Mouse (Mus musculus) thymus, adult 2 months (tissue): ENCODE measurements around the gene Usp30. TPM values are rescaled to one million over a fixed set of nuclear protein-coding genes. Genes with fewer than 3 reads are reported as not detected.

Source experiments
- DNase-seq: peaks from one replicate; pipeline ENCODE4 v3.0.0; 2021
- H3K27ac ChIP-seq: fragments of 200-500 bp; 2 replicates; pipeline ENCODE4 v1.5.1; 2012; ENCODE audit warnings: low read length, control low read depth; ENCODE audit not compliant: control insufficient read depth, insufficient read depth
- H3K27me3 ChIP-seq: fragments of 200-500 bp; 2 replicates; pipeline ENCODE4 v1.6.1; 2012; ENCODE audit warnings: mild to moderate bottlenecking, low read length, moderate library complexity, mixed read lengths; ENCODE audit not compliant: control insufficient read depth, insufficient read depth
- H3K36me3 ChIP-seq: fragments of 200-500 bp; 2 replicates; pipeline ENCODE4 v1.6.1; 2012; ENCODE audit warnings: mild to moderate bottlenecking, low read length, moderate library complexity; ENCODE audit not compliant: control insufficient read depth, insufficient read depth
- H3K4me1 ChIP-seq: fragments of 200-500 bp; replicated peaks from 2 replicates; pipeline ENCODE4 v1.6.1; 2012; ENCODE audit warnings: low read length; ENCODE audit not compliant: control insufficient read depth, insufficient read depth
- H3K4me3 ChIP-seq: fragments of 200-500 bp; 2 replicates; pipeline ENCODE4 v1.5.1; 2012; ENCODE audit warnings: mild to moderate bottlenecking, low read length, control low read depth, moderate library complexity; ENCODE audit not compliant: control insufficient read depth, insufficient read depth
- CTCF ChIP-seq: fragments of 200-500 bp; IDR thresholded peaks from 2 replicates; pipeline ENCODE4 v1.5.1; 2012; ENCODE audit warnings: mild to moderate bottlenecking, control low read depth, low read length, moderate library complexity, borderline replicate concordance; ENCODE audit not compliant: control insufficient read depth, poor library complexity, insufficient read depth; ENCODE audit errors: extremely low read depth
- POLR2A ChIP-seq: fragments of 200-500 bp; IDR thresholded peaks from 2 replicates; pipeline ENCODE4 v1.6.1; 2012; ENCODE audit warnings: mild to moderate bottlenecking, low read length, control low read depth, moderate library complexity; ENCODE audit not compliant: control insufficient read depth, poor library complexity, insufficient read depth; ENCODE audit errors: extremely low read depth
- WGBS: fragments of 180-500 bp; shearing (Covaris S2); methylation state at CpG from one replicate; pipeline ENCODE4 v1.1.7; 2018; 5-methylcytosine and 5-hydroxymethylcytosine counted together
- polyA plus RNA-seq: library from polyadenylated mRNA; depleted of rRNA; stranded (reverse); fragments of >200 nt; gene quantifications from 2 replicates; pipeline ENCODE4 v1.2.3, GENCODE M21; 2012; rRNA removed

Gene Usp30
- polyA plus RNA-seq, result 25.2 and 26.8 TPM in 2 replicates

GRCm38 (mm10) chr5:114065161-114065560, at the start of gene Usp30:
Gene Usp30, plus strand, starts transcription at chr5:114065461.
- DNase-seq, result no peak
- no peaks in the 10 kb centered on the region for H3K36me3 ChIP-seq
- H3K4me3 ChIP-seq, result no peak within 1 kb of the TSS
- H3K4me1 ChIP-seq, result 0 out of 2 replicates have a peak, but pooled peaks cover 2% of the 10 kb centered on the region
- no peaks in the 10 kb centered on the region for H3K27me3 ChIP-seq
- 94% methylated on average over 6 of the region's 6 CpGs for WGBS
- no peak within 1 kb of the TSS for H3K27ac ChIP-seq
- TF ChIP-seq CTCF, result no peak
- TF ChIP-seq POLR2A, result no peak

GRCm38 (mm10) chr5:114024390-114024789, 40.9 kb upstream of the Usp30 start:
- Histone ChIP-seq H3K4me1 (no peaks in the 10 kb centered on the region), H3K36me3 (no peaks in the 10 kb centered on the region), H3K4me3 (no peak overlapping the region), H3K27me3 (no peaks in the 10 kb centered on the region), H3K27ac (no peak overlapping the region)
- DNase-seq, result no peak
- TF ChIP-seq POLR2A (no peak), CTCF (no peak)
- 47% methylated on average over 6 of the region's 6 CpGs for WGBS

GRCm38 (mm10) chr5:114024885-114025284, 40.4 kb upstream of the Usp30 start:
- no peak overlapping the region for H3K27ac ChIP-seq
- no peak overlapping the region for H3K4me3 ChIP-seq
- 15% methylated on average over 10 of the region's 10 CpGs for WGBS
- H3K36me3 ChIP-seq, result no peaks in the 10 kb centered on the region
- no peak for DNase-seq
- H3K27me3 ChIP-seq, result no peaks in the 10 kb centered on the region
- TF ChIP-seq POLR2A, result no peak
- no peak for TF ChIP-seq CTCF
- no peaks in the 10 kb centered on the region for H3K4me1 ChIP-seq

GRCm38 (mm10) chr5:114027217-114027944, 37.9 kb upstream of the Usp30 start:
- WGBS, result 90% methylated on average over 12 of the region's 12 CpGs
- no peak overlapping the region for H3K4me3 ChIP-seq
- H3K27me3 ChIP-seq, result no peaks in the 10 kb centered on the region
- H3K4me1 ChIP-seq, result no peaks in the 10 kb centered on the region
- H3K27ac ChIP-seq, result no peak overlapping the region
- DNase-seq, result no peak
- TF ChIP-seq CTCF, result no peak
- TF ChIP-seq POLR2A, result no peak
- no peaks in the 10 kb centered on the region for H3K36me3 ChIP-seq

GRCm38 (mm10) chr5:114028111-114028510, 37.1 kb upstream of the Usp30 start:
- no peak overlapping the region for H3K27ac ChIP-seq
- no peak for DNase-seq
- H3K4me3 ChIP-seq, result no peak overlapping the region
- H3K4me1 ChIP-seq, result no peaks in the 10 kb centered on the region
- H3K27me3 ChIP-seq, result no peaks in the 10 kb centered on the region
- WGBS, result 88% methylated on average over 12 of the region's 12 CpGs
- TF ChIP-seq CTCF (no peak), POLR2A (no peak)
- no peaks in the 10 kb centered on the region for H3K36me3 ChIP-seq

GRCm38 (mm10) chr5:114030652-114031051, 34.6 kb upstream of the Usp30 start:
- no peak overlapping the region for H3K4me3 ChIP-seq
- TF ChIP-seq POLR2A, result no peak
- no peak for TF ChIP-seq CTCF
- no peak for DNase-seq
- H3K36me3 ChIP-seq, result no peaks in the 10 kb centered on the region
- H3K27me3 ChIP-seq, result no peaks in the 10 kb centered on the region
- no peaks in the 10 kb centered on the region for H3K4me1 ChIP-seq
- no peak overlapping the region for H3K27ac ChIP-seq
- WGBS, result 93% methylated on average over 12 of the region's 12 CpGs

GRCm38 (mm10) chr5:114032161-114032763, 33.0 kb upstream of the Usp30 start:
- no peak overlapping the region for H3K27ac ChIP-seq
- DNase-seq, result no peak
- no peak overlapping the region for H3K4me3 ChIP-seq
- H3K36me3 ChIP-seq, result no peaks in the 10 kb centered on the region
- H3K27me3 ChIP-seq, result no peaks in the 10 kb centered on the region
- 91% methylated on average over 3 of the region's 3 CpGs for WGBS
- TF ChIP-seq POLR2A (no peak), CTCF (no peak)
- H3K4me1 ChIP-seq, result no peaks in the 10 kb centered on the region
